Mouse (Mus musculus) lung, embryonic 14.5 days (tissue): ENCODE data around the gene Mef2d. TPM values are rescaled to one million over a fixed set of nuclear protein-coding genes. Genes with fewer than 3 reads are reported as not detected.

Experiments
- ATAC-seq: fragments of 200-750 bp; cut with Nextera tagmentation; 2 replicates; pipeline ENCODE4 v1.8.0; 2017; ENCODE audit warnings: mild to moderate bottlenecking, moderate TSS enrichment, moderate library complexity; ENCODE audit not compliant: insufficient read depth
- DNase-seq: peaks from one replicate; pipeline ENCODE4 v3.0.0-alpha.2; 2015
- H3K27ac ChIP-seq: fragments of 300-500 bp; sonication (generic); 2 replicates; pipeline ENCODE4 v1.5.1; 2014; ENCODE audit warnings: low read depth, mild to moderate bottlenecking, moderate library complexity
- H3K27me3 ChIP-seq: fragments of 300-500 bp; sonication (generic); 2 replicates; pipeline ENCODE4 v1.6.1; 2014; ENCODE audit warnings: low read length, control low read depth; ENCODE audit not compliant: insufficient read depth
- H3K36me3 ChIP-seq: fragments of 300-500 bp; sonication (generic); 2 replicates; pipeline ENCODE4 v1.6.1; 2014; ENCODE audit warnings: control low read depth; ENCODE audit not compliant: insufficient read depth
- H3K4me1 ChIP-seq: fragments of 300-500 bp; sonication (generic); 2 replicates; pipeline ENCODE4 v1.6.1; 2014; ENCODE audit warnings: antibody characterized with exemption, control low read depth; ENCODE audit not compliant: insufficient read depth
- H3K4me2 ChIP-seq: fragments of 300-500 bp; sonication (generic); 2 replicates; pipeline ENCODE4 v1.6.1; 2014; ENCODE audit warnings: mild to moderate bottlenecking
- H3K4me3 ChIP-seq: fragments of 300-500 bp; sonication (generic); 2 replicates; pipeline ENCODE4 v1.5.1; 2014; ENCODE audit warnings: low read depth, low read length
- H3K9ac ChIP-seq: fragments of 300-500 bp; sonication (generic); 2 replicates; pipeline ENCODE4 v1.6.1; 2014
- H3K9me3 ChIP-seq: fragments of 300-500 bp; sonication (generic); 2 replicates; pipeline ENCODE4 v1.6.1; 2016; ENCODE audit warnings: low read depth, low read length, control low read depth
- CTCF ChIP-seq: IDR thresholded peaks from 2 replicates; pipeline ENCODE4 v1.5.1; 2016; ENCODE audit warnings: antibody characterized with exemption, low read depth
- WGBS: fragments of 180-500 bp; shearing (Covaris S2); extraction: QIAGEN DNeasy Blood & Tissue Kit; methylation state at CpG from one replicate; pipeline ENCODE4 v1.1.7; 2014; 5-methylcytosine and 5-hydroxymethylcytosine counted together
- polyA plus RNA-seq: library from polyadenylated mRNA; unstranded; fragments of >200 nt; fragmentation: Nextera tagmentation; extraction: Ambion mirVana; gene quantifications from 2 replicates; pipeline ENCODE4 v1.2.1, GENCODE M21; 2014

Mef2d gene
- polyA plus RNA-seq, 1 experiment from 2014 or later, result 25.4 TPM

GRCm38 (mm10) chr3:88204751-88205150 lies 62.6 kb downstream of the Mef2d start:
- WGBS, result 22% methylated on average over 1 of the region's 1 CpGs
- Histone ChIP-seq H3K9me3 (no peaks in the 10 kb centered on the region), H3K9ac (no peak overlapping the region), H3K27ac (no peak overlapping the region), H3K4me3 (no peak overlapping the region), H3K4me2 (no peak overlapping the region), H3K4me1 (no peaks in the 10 kb centered on the region), H3K27me3 (peaks cover 100% of the 10 kb centered on the region), H3K36me3 (no peaks in the 10 kb centered on the region)
- DNase-seq, result no peak
- TF ChIP-seq CTCF, result no peak
- no peak for ATAC-seq

GRCm38 (mm10) chr3:88205176-88205562 lies 63.0 kb downstream of the Mef2d start:
- 13% methylated on average over 4 of the region's 4 CpGs for WGBS
- no peak for TF ChIP-seq CTCF

GRCm38 (mm10) chr3:88205563-88206491 lies 63.7 kb downstream of the Mef2d start:
- DNase-seq (no peak), ATAC-seq (no peak)
- H3K36me3 ChIP-seq, result no peaks in the 10 kb centered on the region
- peaks cover 100% of the 10 kb centered on the region for H3K27me3 ChIP-seq
- TF ChIP-seq CTCF, result no peak
- whole genome bisulfite sequencing, result 6% methylated on average over 8 of the region's 8 CpGs
- H3K4me1 ChIP-seq, result no peaks in the 10 kb centered on the region
- no peaks in the 10 kb centered on the region for H3K9me3 ChIP-seq
- H3K9ac ChIP-seq, result no peak overlapping the region
- no peak overlapping the region for H3K27ac ChIP-seq
- no peak overlapping the region for H3K4me3 ChIP-seq
- no peak overlapping the region for H3K4me2 ChIP-seq

More at GRCm38 (mm10) chr3:88205176-88205562, 63.0 kb downstream of the Mef2d start:
- no peak overlapping the region for H3K4me2 ChIP-seq
- H3K4me1 ChIP-seq, result no peaks in the 10 kb centered on the region
- no peaks in the 10 kb centered on the region for H3K9me3 ChIP-seq
- no peak for DNase-seq
- peaks cover 100% of the 10 kb centered on the region for H3K27me3 ChIP-seq
- ATAC-seq, result no peak
- no peaks in the 10 kb centered on the region for H3K36me3 ChIP-seq
- H3K4me3 ChIP-seq, result no peak overlapping the region
- no peak overlapping the region for H3K27ac ChIP-seq
- H3K9ac ChIP-seq, result no peak overlapping the region

- Histone ChIP-seq H3K27me3 (peaks cover 100% of the 10 kb centered on the region), H3K9me3 (no peaks in the 10 kb centered on the region), H3K4me1 (no peaks in the 10 kb centered on the region), H3K9ac (no peak overlapping the region), H3K4me3 (no peak overlapping the region), H3K27ac (no peak overlapping the region), H3K36me3 (no peaks in the 10 kb centered on the region), H3K4me2 (no peak overlapping the region)
- DNase-seq, result no peak
- TF ChIP-seq CTCF, result no peak
- WGBS, result 3% methylated on average over 3 of the region's 3 CpGs
- ATAC-seq, result no peak
Measured at GRCm38 (mm10) chr3:88206500-88206899, 64.3 kb downstream of the Mef2d start.

GRCm38 (mm10) chr3:88206901-88207371 lies 64.8 kb downstream of the Mef2d start:
- ATAC-seq (no peak), DNase-seq (no peak)
- Histone ChIP-seq H3K4me1 (no peaks in the 10 kb centered on the region), H3K27me3 (peaks cover 100% of the 10 kb centered on the region), H3K4me3 (no peak overlapping the region), H3K27ac (no peak overlapping the region), H3K36me3 (no peaks in the 10 kb centered on the region), H3K4me2 (no peak overlapping the region), H3K9ac (no peak overlapping the region), H3K9me3 (no peaks in the 10 kb centered on the region)
- WGBS, result under 1% methylated on average over 14 of the region's 14 CpGs
- no peak for TF ChIP-seq CTCF

- Histone ChIP-seq H3K9me3 (no peaks in the 10 kb centered on the region), H3K9ac (no peak overlapping the region), H3K4me2 (no peak overlapping the region), H3K27me3 (peaks cover 100% of the 10 kb centered on the region), H3K36me3 (no peaks in the 10 kb centered on the region), H3K4me1 (no peaks in the 10 kb centered on the region), H3K4me3 (no peak overlapping the region), H3K27ac (no peak overlapping the region)
- no peak for TF ChIP-seq CTCF
- DNase-seq (no peak), ATAC-seq (no peak)
- WGBS, result 3% methylated on average over 15 of the region's 15 CpGs
Measured at GRCm38 (mm10) chr3:88207451-88208100, 65.4 kb downstream of the Mef2d start.

GRCm38 (mm10) chr3:88208226-88208720 lies 66.1 kb downstream of the Mef2d start:
- H3K27ac ChIP-seq, result no peak overlapping the region
- H3K36me3 ChIP-seq, result no peaks in the 10 kb centered on the region
- no peak overlapping the region for H3K4me3 ChIP-seq
- no peak for DNase-seq
- H3K27me3 ChIP-seq, result peaks cover 100% of the 10 kb centered on the region
- ATAC-seq, result no peak
- no peak overlapping the region for H3K9ac ChIP-seq
- H3K4me1 ChIP-seq, result no peaks in the 10 kb centered on the region
- WGBS, result 7% methylated on average over 3 of the region's 3 CpGs
- no peak overlapping the region for H3K4me2 ChIP-seq
- H3K9me3 ChIP-seq, result no peaks in the 10 kb centered on the region
- no peak for TF ChIP-seq CTCF
